Mouse (Mus musculus) lung, postnatal 4 days (tissue): ENCODE measurements around the gene Ermard.

Source experiments
- DNase-seq, 2 experiments: peaks; one replicate each; pipeline ENCODE4 v3.0.0; 2021

Ermard gene

GRCm38 (mm10) chr17:15129630-15130287 is 88.8 kb downstream of the Ermard start:
- no peak for DNase-seq

- no peak for DNase-seq
Measured at GRCm38 (mm10) chr17:15130288-15130656, 89.3 kb downstream of the Ermard start.

GRCm38 (mm10) chr17:15134905-15135669 is 94.1 kb downstream of the Ermard start:
- no peak for DNase-seq

- peak; percentile 78 to 90 for DNase-seq
Measured at GRCm38 (mm10) chr17:15137443-15137842, 96.4 kb downstream of the Ermard start.
